Mouse (Mus musculus): ENCODE results near the gene Cst10. TPM values are rescaled to one million over a fixed set of nuclear protein-coding genes. Genes with fewer than 3 reads are reported as not detected.

Cst10 gene
- not detected in 2 replicates for polyA plus RNA-seq (2015; fragmentation: Nextera tagmentation; extraction: Ambion mirVana)

DNA sequence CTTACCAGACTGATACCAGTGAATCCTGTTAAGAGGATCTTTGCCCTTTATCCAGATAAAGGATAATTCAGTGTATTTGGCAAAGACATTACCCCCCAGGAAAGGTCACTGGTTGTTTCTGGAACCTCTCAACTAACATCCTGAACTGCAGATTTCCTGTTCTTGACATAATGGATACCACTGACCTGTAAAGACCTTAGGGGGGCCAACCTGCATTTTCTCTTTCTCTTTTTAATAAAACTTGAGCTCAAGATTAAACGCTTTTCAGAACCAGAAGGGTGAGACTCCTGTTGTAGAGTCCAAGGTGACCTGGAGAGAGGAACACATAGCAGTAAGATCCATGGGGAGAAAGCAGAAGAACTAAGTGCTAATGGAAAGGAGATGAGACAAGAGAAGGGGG, at the start of gene Cst10:
Gene Cst10 (plus strand): TSS at position 301 of the 400 bp plus-strand sequence.
- Histone ChIP-seq H3K27ac (replicated peaks) (no peak within 1 kb of the TSS), H3K4me3 (no peak within 1 kb of the TSS), H3K4me1 (replicated peaks) (no peaks in the 10 kb centered on the region), H3K27me3 (no peaks in the 10 kb centered on the region), H3K36me3 (no peaks in the 10 kb centered on the region), H3K4me2 (no peak within 1 kb of the TSS), H3K9me3 (no peaks in the 10 kb centered on the region), H3K9ac (no peak within 1 kb of the TSS)
- ATAC-seq (ENCODE audit: low read depth) = no peak
- 79% methylated on average over 1 of the region's 1 CpGs for WGBS

GRCm38 (mm10) chr2:149392951-149393350, 11.9 kb upstream of the Cst10 start:
- H3K27ac ChIP-seq (replicated peaks) = no peak overlapping the region
- ATAC-seq (ENCODE audit: low read depth) = no peak
- 66% methylated on average over 3 of the region's 3 CpGs for WGBS
- H3K4me1 ChIP-seq (replicated peaks) = no peaks in the 10 kb centered on the region
- no peaks in the 10 kb centered on the region for H3K36me3 ChIP-seq
- H3K9me3 ChIP-seq = no peaks in the 10 kb centered on the region
- H3K27me3 ChIP-seq = no peaks in the 10 kb centered on the region
- H3K4me2 ChIP-seq = no peak overlapping the region
- H3K9ac ChIP-seq = no peak overlapping the region
- no peak overlapping the region for H3K4me3 ChIP-seq

DNA sequence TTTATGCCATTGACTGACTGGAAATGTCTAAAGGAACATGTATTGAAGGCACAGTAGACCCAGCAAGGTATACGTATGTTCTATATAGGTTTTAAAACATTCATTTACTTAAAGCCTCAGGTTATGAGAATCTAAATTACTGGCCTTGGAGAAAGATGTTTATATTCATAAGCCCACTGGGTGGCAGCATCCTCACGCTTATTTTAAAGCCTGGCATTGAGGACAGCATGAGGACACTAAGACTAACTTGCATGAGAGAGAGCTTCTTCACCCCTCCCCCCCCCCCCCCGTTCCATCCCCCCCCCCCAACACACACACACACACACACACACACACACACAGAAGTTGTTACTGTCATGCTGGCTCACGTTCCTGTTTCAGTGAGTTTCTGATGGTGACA, 17.7 kb downstream of the Cst10 start:
- H3K4me2 ChIP-seq = no peak overlapping the region
- H3K36me3 ChIP-seq = no peaks in the 10 kb centered on the region
- H3K9me3 ChIP-seq = no peaks in the 10 kb centered on the region
- peak; percentile 32; the same call in 1 of the 2 replicates for ATAC-seq (ENCODE audit: low read depth)
- H3K4me1 ChIP-seq (replicated peaks) = no peaks in the 10 kb centered on the region
- 31% methylated on average over 3 of the region's 4 CpGs for WGBS
- H3K27ac ChIP-seq (replicated peaks) = no peak overlapping the region
- no peak overlapping the region for H3K4me3 ChIP-seq
- no peak overlapping the region for H3K9ac ChIP-seq
- H3K27me3 ChIP-seq = no peaks in the 10 kb centered on the region

All from neural tube, embryonic 13.5 days (tissue).